Mouse (Mus musculus) CH12.LX (cell line): ENCODE measurements around the gene Dimt1. TPM values are rescaled to one million over a fixed set of nuclear protein-coding genes. Genes with fewer than 3 reads are reported as not detected.

Experiments used
- DNase-seq: peaks from one replicate; pipeline ENCODE4 v3.0.0-alpha.2; 2013; ENCODE audit errors: extremely low read depth
- H3K27ac ChIP-seq: 2 replicates; pipeline ENCODE4 v1.5.1; 2012; ENCODE audit warnings: low read depth, mild to moderate bottlenecking, control low read depth, moderate library complexity; ENCODE audit not compliant: insufficient read depth
- H3K27me3 ChIP-seq: replicated peaks from 2 replicates; pipeline ENCODE3; 2012; ENCODE audit warnings: inconsistent platforms
- H3K36me3 ChIP-seq, 2 experiments: replicated peaks in 1 of 2; 2 replicates each; pipeline versions ENCODE3 to v1.6.1; 2012; ENCODE audit warnings: inconsistent platforms in 1 of 2, low read length in 1 of 2, mild to moderate bottlenecking in 1 of 2, mixed read lengths in 1 of 2, moderate library complexity in 1 of 2; ENCODE audit not compliant: control insufficient read depth in 1 of 2, insufficient read depth in 1 of 2
- H3K4me1 ChIP-seq, 2 experiments: 2 replicates each; pipeline ENCODE4 v1.6.1; 2012; ENCODE audit warnings: inconsistent platforms in 1 of 2, moderate library complexity in 1 of 2; ENCODE audit not compliant: insufficient read depth in 2 of 2, control insufficient read depth in 1 of 2
- H3K4me2 ChIP-seq: 2 replicates; pipeline ENCODE4 v1.6.1; 2012; ENCODE audit warnings: low read depth, mild to moderate bottlenecking, control low read depth; ENCODE audit not compliant: poor library complexity, insufficient read depth, severe bottlenecking
- H3K4me3 ChIP-seq, 3 experiments: fragments of 150-350 bp in 1 of 3; sonication (generic) in 1 of 3; replicated peaks in 1 of 3; 2 replicates each; pipeline versions ENCODE3 to v1.5.1; 2011 to 2012; ENCODE audit warnings: low read depth in 2 of 3, low read length in 2 of 3, mild to moderate bottlenecking in 2 of 3, moderate library complexity in 2 of 3, control low read depth in 1 of 3, improper control_type of control experiment in 1 of 3, inconsistent platforms in 1 of 3, mixed read lengths in 1 of 3; ENCODE audit not compliant: poor library complexity in 1 of 3
- H3K79me2 ChIP-seq: replicated peaks from 2 replicates; pipeline ENCODE4 v1.6.1; 2012; ENCODE audit warnings: mild to moderate bottlenecking, moderate library complexity; ENCODE audit not compliant: control insufficient read depth, poor library complexity, insufficient read depth, severe bottlenecking; ENCODE audit errors: extremely low read depth
- H3K9ac ChIP-seq: 2 replicates; pipeline ENCODE4 v1.6.1; 2012; ENCODE audit warnings: low read depth, mild to moderate bottlenecking, control low read depth, moderate library complexity; ENCODE audit not compliant: insufficient read depth
- H3K9me3 ChIP-seq: replicated peaks from 2 replicates; pipeline ENCODE3; 2012; ENCODE audit warnings: low read length, inconsistent platforms, mixed read lengths
- CTCF ChIP-seq, 2 experiments: IDR thresholded peaks in 1 of 2; conservative IDR thresholded peaks in 1 of 2; 2 replicates each; pipeline ENCODE4 v1.5.1; 2011 to 2012; ENCODE audit warnings: low read depth in 2 of 2, low read length in 2 of 2, improper control_type of control experiment in 1 of 2, inconsistent platforms in 1 of 2, mild to moderate bottlenecking in 1 of 2, moderate library complexity in 1 of 2
- ETS1 ChIP-seq: conservative IDR thresholded peaks from 2 replicates; pipeline ENCODE4 v1.6.1; 2012; ENCODE audit warnings: low read depth, mild to moderate bottlenecking, inconsistent platforms, low read length, improper control_type of control experiment, moderate library complexity
- HCFC1 ChIP-seq: IDR thresholded peaks from 2 replicates; pipeline ENCODE4 v1.6.1; 2012; ENCODE audit warnings: low read depth, mild to moderate bottlenecking, inconsistent platforms, low read length, improper control_type of control experiment
- IRF4 ChIP-seq: IDR thresholded peaks from 2 replicates; pipeline ENCODE4 v1.6.1; 2014; ENCODE audit warnings: low read depth, mild to moderate bottlenecking, inconsistent platforms, low read length, improper control_type of control experiment
- JUN ChIP-seq: IDR thresholded peaks from 2 replicates; pipeline ENCODE4 v1.6.1; 2011; ENCODE audit warnings: low read depth, mild to moderate bottlenecking, low read length, improper control_type of control experiment, moderate library complexity; ENCODE audit not compliant: insufficient read depth
- MAZ ChIP-seq: IDR thresholded peaks from 2 replicates; pipeline ENCODE4 v1.6.1; 2012; ENCODE audit warnings: low read depth, mild to moderate bottlenecking, inconsistent platforms, low read length, improper control_type of control experiment, moderate library complexity
- MEF2A ChIP-seq: IDR thresholded peaks from 2 replicates; pipeline ENCODE4 v1.6.1; 2014; ENCODE audit warnings: low read depth, mild to moderate bottlenecking, inconsistent platforms, low read length, improper control_type of control experiment, borderline replicate concordance
- MXI1 ChIP-seq: IDR thresholded peaks from 2 replicates; pipeline ENCODE4 v1.6.1; 2011; ENCODE audit warnings: mild to moderate bottlenecking, low read depth, low read length, improper control_type of control experiment
- NELFE ChIP-seq: IDR thresholded peaks from 2 replicates; pipeline ENCODE4 v1.6.1; 2011; ENCODE audit warnings: low read depth, low read length, improper control_type of control experiment
- NRF1 ChIP-seq: IDR thresholded peaks from 2 replicates; pipeline ENCODE4 v1.6.1; 2014; ENCODE audit warnings: low read depth, mild to moderate bottlenecking, inconsistent platforms, low read length, improper control_type of control experiment, moderate library complexity
- POLR2AphosphoS2 ChIP-seq: IDR thresholded peaks from 2 replicates; pipeline ENCODE4 v1.6.1; 2011; ENCODE audit warnings: low read depth, low read length, improper control_type of control experiment
- RCOR1 ChIP-seq: conservative IDR thresholded peaks from 2 replicates; pipeline ENCODE4 v1.6.1; 2012; ENCODE audit warnings: low read depth, mild to moderate bottlenecking, inconsistent platforms, low read length, improper control_type of control experiment
- SIN3A ChIP-seq: IDR thresholded peaks from 2 replicates; pipeline ENCODE4 v1.6.1; 2012; ENCODE audit warnings: low read length, improper control_type of control experiment, inconsistent platforms
- ZKSCAN1 ChIP-seq: IDR thresholded peaks from 2 replicates; pipeline ENCODE4 v1.6.1; 2012; ENCODE audit warnings: low read depth, inconsistent platforms, low read length, improper control_type of control experiment, borderline replicate concordance
- ZMIZ1 ChIP-seq: IDR thresholded peaks from 2 replicates; pipeline ENCODE4 v1.6.1; 2012; ENCODE audit warnings: low read depth, mild to moderate bottlenecking, inconsistent platforms, low read length, improper control_type of control experiment
- ZNF384 ChIP-seq: IDR thresholded peaks from 2 replicates; pipeline ENCODE4 v1.6.1; 2012; ENCODE audit warnings: low read depth, low read length, improper control_type of control experiment, inconsistent platforms
- dilution Hi-C: fragments of 300-500 bp; cut with MboI; formaldehyde crosslinking; loops from 2 replicates; pipeline ENCODE4 v1.14.3; 2020; ENCODE audit warnings: low sequenced_read_pairs; ENCODE audit not compliant: extremely low pct_unique_long_range_greater_than_20kb, extremely low pct_ligation_motif_present
- in situ Hi-C: fragments of 300-500 bp; cut with MboI; formaldehyde crosslinking; loops from 3 replicates; pipeline ENCODE4 v1.14.3; 2019; ENCODE audit warnings: low sequenced_read_pairs, low pct_ligation_motif_present, low pct_unique_long_range_greater_than_20kb, mixed read lengths
- polyA plus RNA-seq: library from polyadenylated mRNA; unstranded; fragments of >175 nt; gene quantifications from 2 replicates; pipeline ENCODE4 v1.2.1, GENCODE M21; 2012; ENCODE audit warnings: low read depth; ENCODE audit not compliant: insufficient read length
- total RNA-seq, 2 experiments: library from RNA; depleted of rRNA; stranded (reverse); fragments of 300-350 nt in 1 of 2; fragments of >200 nt in 1 of 2; gene quantifications; 2 replicates each; pipeline ENCODE4 v1.2.3; 2012 to 2014

Dimt1 gene
- total and polyA plus RNA-seq, 3 experiments, result 25.9 to 66.4 (median 49.4) TPM

DNA sequence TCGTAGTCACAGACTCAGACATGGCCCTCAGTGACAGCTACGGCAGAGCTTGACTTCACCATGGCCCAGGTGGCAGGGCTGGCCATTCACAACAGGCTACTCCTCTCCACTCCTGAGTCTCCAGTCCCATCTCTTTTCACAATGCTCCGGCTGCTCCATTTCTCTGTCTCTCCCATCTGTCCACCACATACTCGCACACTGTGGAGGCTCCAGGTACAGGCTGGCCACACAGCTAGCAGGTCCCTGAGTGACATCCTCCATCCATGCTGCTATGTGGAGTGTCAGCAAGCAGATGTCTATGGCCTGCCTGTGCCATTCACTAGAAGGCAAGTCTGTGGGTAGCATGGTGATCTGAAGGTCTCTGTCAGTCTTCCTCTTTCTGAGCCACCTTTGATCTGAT, 39.7 kb upstream of the Dimt1 start:
- H3K79me2 ChIP-seq, result no peaks in the 10 kb centered on the region
- H3K4me1 ChIP-seq, result no peaks in the 10 kb centered on the region
- no peak for TF ChIP-seq MAZ
- no peak for TF ChIP-seq ETS1
- no peak for TF ChIP-seq NELFE
- TF ChIP-seq ZNF384, result no peak
- TF ChIP-seq POLR2AphosphoS2, result no peak
- dilution Hi-C loops (no loop called here), in situ Hi-C loops (no loop called here)
- no peak overlapping the region for H3K4me2 ChIP-seq
- H3K27me3 ChIP-seq, result no peaks in the 10 kb centered on the region
- no peaks in the 10 kb centered on the region for H3K9me3 ChIP-seq
- H3K27ac ChIP-seq, result no peak overlapping the region
- DNase-seq, result no peak
- no peak overlapping the region for H3K4me3 ChIP-seq
- peaks cover 42 to 73% of the 10 kb centered on the region in 2 experiments for H3K36me3 ChIP-seq
- H3K9ac ChIP-seq, result no peak overlapping the region

DNA sequence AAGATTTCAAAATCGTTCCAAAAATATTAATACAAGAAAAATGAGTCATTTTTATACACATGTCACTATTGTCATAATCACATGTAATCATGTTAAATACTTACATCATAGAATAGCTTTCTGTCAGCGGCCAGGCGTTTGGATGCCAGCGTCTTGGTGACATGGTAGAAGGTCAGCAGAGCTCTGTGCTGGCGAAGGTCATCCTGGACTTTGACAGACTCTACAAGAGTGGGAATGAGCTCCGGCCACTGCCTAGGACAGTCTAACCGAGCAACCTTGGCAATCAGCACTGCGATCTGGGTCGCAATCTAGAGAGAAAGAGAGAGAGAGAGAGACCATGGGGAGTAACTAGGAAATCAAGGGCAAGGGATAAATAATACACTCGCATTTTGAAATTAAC, 36.8 kb upstream of the Dimt1 start:
- Histone ChIP-seq H3K9me3 (no peaks in the 10 kb centered on the region), H3K36me3 (peaks cover 42 to 75% of the 10 kb centered on the region in 2 experiments), H3K79me2 (peaks cover 2% of the 10 kb centered on the region; the same call in 1 of the 2 replicates), H3K9ac (no peak overlapping the region), H3K4me2 (no peak overlapping the region), H3K27ac (no peak overlapping the region), H3K27me3 (no peaks in the 10 kb centered on the region), H3K4me1 (no peaks in the 10 kb centered on the region), H3K4me3 (no peak overlapping the region)
- dilution Hi-C loops, result no loop called here
- DNase-seq, result no peak
- TF ChIP-seq RCOR1 (no peak), MEF2A (no peak), ZMIZ1 (no peak), ETS1 (no peak), HCFC1 (no peak), IRF4 (no peak)
- in situ Hi-C loops, result no loop called here

- in situ Hi-C loops, result no loop called here
These were observed 33.7 kb upstream of the Dimt1 start for GRCm38 (mm10) chr13:106913125-106913736.

More at GRCm38 (mm10) chr13:106913125-106913736, 33.7 kb upstream of the Dimt1 start:
- Histone ChIP-seq H3K27me3 (no peaks in the 10 kb centered on the region), H3K9ac (no peak overlapping the region), H3K9me3 (no peaks in the 10 kb centered on the region), H3K79me2 (peaks cover 8% of the 10 kb centered on the region), H3K36me3 (peaks cover 25 to 65% of the 10 kb centered on the region in 2 experiments), H3K4me3 (no peak overlapping the region), H3K4me1 (no peaks in the 10 kb centered on the region), H3K27ac (no peak overlapping the region), H3K4me2 (no peak overlapping the region)
- no peak for DNase-seq
- TF ChIP-seq NRF1, result no peak
- TF ChIP-seq JUN, result no peak
- no peak for TF ChIP-seq ZKSCAN1
- TF ChIP-seq MXI1, result no peak
- no peak for TF ChIP-seq CTCF (conservative IDR thresholded peaks at IDR 0.05 in 1 of 2, IDR thresholded peaks at IDR 0.05 in 1 of 2; ENCODE audit: low read depth in 2 of 2, low read length in 2 of 2)
- TF ChIP-seq SIN3A, result no peak
- dilution Hi-C loops, result no loop called here
